Mouse (Mus musculus): Measurements from ENCODE around the gene Gm32717.
"Not testable (repeated sequence)": the region's sequence is repeated elsewhere in the genome, so short reads cannot be mapped to it uniquely, and the experiment has no call there.

Gene Gm32717

DNA sequence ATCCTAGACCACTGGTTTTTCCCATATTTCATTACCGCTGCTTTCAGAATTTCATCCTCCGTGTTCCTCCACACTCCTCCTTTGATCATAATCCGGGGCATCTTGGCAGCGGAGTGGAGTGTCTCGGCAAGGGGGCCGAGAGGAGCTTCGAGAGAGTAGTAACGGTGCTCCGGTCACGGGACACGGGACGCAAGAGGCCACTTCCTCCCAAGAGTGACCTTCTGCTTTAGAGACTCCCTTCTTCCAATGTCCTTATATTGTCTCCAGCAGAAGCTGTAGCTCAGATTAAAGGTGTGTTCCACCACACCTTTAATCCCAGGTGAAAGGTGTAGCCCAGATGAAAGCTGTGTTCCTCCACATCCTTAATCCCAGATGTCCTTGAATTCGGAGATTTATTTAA is at the start of gene Gm32717:
Gene Gm32717 (minus strand): TSS at position 101 of the 400 bp plus-strand sequence.
- DNase-seq (ENCODE audit: low spot score), result not testable (repeated sequence)

DNA sequence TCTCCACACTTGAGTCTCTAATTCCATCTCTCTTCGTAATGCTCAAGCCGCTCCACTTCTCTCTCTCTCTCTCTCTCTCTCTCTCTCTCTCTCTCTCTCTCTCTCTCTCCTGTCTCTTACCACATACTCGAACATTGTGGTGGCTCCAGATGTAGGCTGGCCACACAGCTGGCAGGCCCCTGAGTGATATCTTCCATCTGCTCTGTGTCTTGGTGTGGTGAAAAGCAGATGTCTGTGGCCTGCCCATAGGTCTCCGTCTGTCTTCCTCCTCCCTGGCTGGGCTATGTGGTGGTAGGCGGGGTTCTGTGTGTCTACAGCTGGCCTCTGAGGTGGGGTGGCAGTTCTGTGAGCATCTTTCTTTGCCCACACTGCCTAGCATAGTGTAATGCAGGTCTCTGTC is 42.4 kb upstream of the Gm32717 start:
- not testable (repeated sequence) for DNase-seq (ENCODE audit: low spot score)

DNA sequence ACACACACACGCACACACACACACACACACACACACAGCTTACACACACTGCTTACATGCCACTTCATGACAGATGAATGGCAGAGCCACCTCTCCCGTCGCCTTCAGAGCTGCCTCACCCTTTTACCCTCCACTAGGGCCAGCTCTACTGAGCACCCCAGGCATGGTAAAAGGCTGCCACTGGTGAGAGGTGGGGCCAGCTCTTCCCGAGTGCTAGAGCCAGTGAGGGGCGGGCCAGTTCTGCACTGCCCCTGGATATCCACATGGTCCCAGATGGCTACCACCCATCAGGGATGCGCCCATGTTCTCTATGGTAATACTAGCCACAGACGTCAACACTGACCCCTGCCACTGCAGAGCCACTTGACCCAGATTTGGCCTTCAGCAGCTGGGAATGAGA is 42.0 kb upstream of the Gm32717 start:
- not testable (repeated sequence) for DNase-seq (ENCODE audit: low spot score)

DNA sequence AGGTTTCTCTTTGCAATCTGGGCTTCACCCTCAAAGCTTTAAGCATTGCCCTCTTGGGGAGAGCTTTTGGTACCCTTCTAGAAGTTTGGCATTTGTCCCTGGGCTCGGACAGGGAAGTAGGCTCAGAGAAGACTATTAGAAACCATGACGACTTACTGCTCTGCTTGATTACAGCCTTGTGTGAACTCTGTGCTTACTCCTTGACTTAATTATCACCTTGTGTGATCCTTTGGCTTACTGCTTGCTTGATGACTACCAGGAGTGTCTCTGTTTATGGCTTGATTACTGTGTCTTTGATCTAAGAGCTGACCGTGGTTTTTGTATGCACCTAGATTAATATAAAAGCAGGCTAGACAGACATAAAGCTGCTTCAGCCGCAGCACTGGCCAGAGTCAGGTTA is 37.5 kb upstream of the Gm32717 start:
- not testable (repeated sequence) for DNase-seq (ENCODE audit: low spot score)

DNA sequence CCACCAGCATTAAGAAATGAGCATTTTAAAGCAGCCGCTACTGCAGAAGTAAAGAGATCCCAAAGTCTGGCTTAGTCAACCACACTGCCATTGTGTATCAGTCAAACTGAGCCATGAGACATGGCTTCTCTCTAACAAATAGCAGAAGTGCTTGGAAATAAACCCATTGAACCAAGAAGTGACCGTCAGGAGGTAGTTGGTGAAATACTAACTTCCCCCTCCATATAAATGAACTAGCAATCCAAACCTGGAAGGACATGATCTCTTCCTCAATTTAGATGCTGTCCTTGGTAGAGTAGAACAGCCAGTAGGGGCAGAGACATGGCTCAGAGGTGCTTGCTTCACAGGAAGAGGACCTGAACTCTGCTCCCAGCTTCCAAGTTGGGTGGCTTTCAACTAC is 30.8 kb upstream of the Gm32717 start:
- not testable (repeated sequence) for DNase-seq (ENCODE audit: low spot score)

DNA sequence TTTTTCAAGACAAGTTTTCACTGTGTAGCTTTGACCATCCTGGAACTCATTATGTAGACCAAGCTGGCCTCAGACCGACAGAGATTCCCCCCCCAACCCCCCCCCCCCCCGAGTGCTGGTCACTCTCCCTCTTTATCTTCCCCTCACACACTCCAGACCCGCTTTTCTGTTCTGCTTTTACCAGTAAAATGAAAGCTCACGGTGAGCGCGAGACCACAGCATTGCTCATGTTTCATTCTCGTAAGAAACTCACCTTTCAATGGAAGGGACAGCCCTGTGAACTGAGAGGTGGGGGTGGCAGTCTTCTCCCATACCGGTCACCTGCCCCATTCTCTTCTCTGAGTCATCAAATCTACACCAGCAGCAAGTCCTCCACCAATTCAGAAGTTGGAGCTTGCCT is 28.2 kb upstream of the Gm32717 start:
- DNase-seq (ENCODE audit: low spot score), result not testable (repeated sequence)

DNA sequence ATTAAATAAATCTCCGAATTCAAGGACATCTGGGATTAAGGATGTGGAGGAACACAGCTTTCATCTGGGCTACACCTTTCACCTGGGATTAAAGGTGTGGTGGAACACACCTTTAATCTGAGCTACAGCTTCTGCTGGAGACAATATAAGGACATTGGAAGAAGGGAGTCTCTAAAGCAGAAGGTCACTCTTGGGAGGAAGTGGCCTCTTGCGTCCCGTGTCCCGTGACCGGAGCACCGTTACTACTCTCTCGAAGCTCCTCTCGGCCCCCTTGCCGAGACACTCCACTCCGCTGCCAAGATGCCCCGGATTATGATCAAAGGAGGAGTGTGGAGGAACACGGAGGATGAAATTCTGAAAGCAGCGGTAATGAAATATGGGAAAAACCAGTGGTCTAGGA is 17.8 kb upstream of the Gm32717 start, which contains the start of gene Gm32802:
Gene Gm32802 (plus strand): TSS at position 301 of the 400 bp plus-strand sequence.
- not testable (repeated sequence) for DNase-seq (ENCODE audit: low spot score)

DNA sequence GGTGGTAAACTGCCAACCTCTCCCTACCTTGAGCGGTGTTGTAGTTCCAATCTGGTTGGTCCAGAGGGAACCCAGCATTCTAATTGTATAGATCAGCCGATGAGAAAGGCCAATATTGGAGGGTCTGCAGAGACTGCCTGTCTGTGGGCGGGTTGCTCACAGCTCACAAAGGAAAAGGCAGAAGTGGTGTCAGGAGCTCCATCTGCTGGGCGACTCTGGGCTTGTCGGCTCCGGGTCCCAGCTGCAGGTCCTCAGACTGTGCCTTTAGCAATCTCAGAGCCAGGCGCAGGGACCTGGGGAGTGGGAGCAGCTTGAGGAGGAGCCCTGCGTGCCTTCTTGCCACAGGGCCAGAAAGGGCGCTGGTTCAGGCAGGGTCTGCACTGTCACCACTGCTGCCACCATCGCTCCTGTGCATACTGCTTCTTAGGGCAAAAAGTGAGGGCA is 10.3 kb upstream of the Gm32717 start:
- DNase-seq (ENCODE audit: low spot score), result peak; percentile 83

DNA sequence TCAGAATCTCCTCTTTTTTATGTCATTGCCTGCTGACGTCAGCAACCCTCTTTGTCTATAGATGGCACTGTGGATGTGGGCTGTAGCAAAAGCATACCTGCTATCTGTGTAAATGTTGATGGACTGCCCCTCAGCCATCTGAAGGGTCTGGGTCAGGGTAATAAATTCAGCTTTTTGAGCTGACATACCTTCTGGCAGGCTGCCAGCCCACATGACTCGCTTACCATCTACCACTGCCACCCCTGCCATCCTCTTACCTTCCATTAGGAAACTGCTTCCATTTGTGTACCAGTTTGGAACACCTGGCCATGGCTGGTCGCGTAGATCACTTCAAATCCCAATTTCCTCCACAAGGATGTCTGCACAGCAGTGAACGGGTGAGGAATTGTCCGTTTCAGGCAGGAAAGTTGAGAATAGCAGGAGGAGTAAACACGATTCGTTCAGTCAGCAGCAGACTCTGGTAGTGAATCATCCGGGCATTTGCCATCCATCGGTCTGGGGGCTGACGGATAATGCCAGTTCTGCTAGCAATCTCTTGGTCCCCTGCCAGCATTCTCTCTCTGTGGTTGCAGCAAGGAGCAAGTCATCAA is 8.5 kb upstream of the Gm32717 start:
- DNase-seq (ENCODE audit: low spot score), result not testable (repeated sequence)

DNA sequence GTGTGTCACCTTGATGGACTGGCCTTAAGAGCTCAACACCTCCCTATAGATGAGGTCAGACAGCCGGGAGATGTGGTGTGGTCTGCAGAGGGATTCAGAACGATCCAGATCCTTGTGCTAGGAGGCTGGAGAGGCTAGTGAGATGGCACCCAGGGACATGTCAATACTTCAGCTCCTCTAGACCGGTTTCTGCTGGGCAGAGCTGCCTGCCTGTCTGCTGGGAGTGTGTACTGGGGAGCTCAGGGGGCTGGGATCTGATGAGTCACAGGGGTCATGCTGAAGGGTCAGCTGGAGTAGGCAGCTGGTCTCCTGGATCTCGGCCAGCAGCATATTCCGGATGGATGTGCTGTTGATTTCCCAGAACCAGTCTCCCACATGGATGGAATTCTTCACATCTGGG is 8.0 kb downstream of the Gm32717 start:
- DNase-seq (ENCODE audit: low spot score), result not testable (repeated sequence)

DNA sequence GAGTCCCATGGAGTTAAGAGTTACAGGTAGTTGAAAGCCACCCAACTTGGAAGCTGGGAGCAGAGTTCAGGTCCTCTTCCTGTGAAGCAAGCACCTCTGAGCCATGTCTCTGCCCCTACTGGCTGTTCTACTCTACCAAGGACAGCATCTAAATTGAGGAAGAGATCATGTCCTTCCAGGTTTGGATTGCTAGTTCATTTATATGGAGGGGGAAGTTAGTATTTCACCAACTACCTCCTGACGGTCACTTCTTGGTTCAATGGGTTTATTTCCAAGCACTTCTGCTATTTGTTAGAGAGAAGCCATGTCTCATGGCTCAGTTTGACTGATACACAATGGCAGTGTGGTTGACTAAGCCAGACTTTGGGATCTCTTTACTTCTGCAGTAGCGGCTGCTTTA is 13.0 kb downstream of the Gm32717 start:
- not testable (repeated sequence) for DNase-seq (ENCODE audit: low spot score)

DNA sequence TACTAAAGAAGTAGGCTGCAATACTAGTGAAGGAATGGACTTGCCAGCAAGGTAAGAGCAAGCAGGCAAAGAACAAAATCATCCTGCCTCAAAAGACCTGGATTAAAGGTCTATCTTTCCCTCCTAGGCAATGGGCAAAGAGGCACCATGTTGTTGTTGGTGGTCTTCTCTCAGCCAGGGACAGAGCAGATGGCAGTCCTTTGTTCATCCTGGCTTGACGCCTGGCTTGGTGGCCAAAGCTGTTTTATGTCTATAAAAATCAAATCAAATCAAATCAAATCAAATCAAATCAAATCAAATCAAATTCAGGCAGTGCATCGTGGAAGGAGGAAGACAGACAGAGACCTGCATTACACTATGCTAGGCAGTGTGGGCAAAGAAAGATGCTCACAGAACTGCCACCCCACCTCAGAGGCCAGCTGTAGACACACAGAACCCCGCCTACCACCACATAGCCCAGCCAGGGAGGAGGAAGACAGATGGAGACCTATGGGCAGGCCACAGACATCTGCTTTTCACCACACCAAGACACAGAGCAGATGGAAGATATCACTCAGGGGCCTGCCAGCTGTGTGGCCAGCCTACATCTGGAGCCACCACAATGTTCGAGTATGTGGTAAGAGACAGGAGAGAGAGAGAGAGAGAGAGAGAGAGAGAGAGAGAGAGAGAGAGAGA is 24.7 kb downstream of the Gm32717 start:
- DNase-seq (ENCODE audit: low spot score), result not testable (repeated sequence)

DNA sequence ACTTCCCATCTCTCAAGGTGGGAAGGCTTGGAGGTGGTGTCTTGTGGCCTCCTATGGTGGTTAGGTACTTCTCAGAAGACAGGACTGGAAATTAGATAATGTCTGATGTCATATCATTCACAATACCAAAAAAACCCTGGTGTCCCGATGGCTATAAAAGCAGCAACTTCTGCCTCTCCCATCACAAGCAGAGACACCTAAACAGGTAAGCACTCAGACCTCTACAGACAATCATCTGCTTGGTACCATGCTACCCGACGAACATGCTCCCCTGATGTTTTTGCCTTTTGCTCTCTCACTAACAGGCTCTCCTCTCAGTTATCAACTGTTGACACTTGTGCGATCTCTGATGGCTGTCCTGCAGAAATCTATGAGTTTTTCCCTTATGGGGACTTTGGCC is 35.9 kb downstream of the Gm32717 start, which contains the start of gene Il22:
Gene Il22 (plus strand): TSS at position 301 of the 400 bp plus-strand sequence.
- DNase-seq (ENCODE audit: low spot score), result no peak

DNA sequence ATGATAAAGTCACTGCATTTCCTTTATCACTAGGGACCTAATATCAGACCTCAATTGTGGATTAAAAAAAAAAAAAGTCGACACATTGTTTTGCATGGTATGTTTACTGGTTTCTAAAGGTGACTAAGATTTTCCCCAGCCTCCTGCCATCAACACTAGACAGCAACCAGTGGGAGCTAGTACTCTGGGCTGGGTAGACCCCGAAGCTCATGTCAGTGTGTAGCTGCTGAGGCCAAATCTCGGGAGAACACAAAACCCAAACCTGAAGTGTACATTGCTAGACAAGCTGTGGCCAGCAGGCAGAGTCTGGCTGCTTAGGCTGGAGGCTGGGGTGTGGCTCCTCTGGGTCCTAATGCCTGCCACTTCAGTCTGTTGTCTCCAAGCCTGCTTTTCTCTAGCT is 45.4 kb downstream of the Gm32717 start:
- DNase-seq (ENCODE audit: low spot score), result peak; percentile 9
